In the genomic region with DNA sequence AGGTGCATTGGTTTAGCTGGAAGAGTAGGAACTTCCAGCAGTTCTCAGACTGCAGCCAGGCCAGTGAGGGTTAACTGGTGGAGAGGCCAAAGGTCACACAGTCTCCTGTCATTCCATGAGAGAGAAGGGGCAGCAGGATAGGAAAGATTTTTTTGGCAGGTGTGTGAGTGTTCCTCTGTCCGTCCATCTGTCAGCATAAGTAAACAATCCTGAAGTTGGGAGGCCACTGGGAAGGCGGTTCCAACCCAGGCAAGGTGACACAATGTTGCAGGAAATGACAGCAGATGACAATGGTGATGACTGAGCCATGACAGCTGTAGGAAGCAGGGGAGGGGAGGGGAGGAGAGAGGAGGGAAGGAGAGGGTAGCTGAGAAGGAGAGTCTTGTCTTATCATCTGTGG, we compare ENCODE assay signal across 26 mouse cellular contexts. TPM values are rescaled to one million over a fixed set of nuclear protein-coding genes. Genes with fewer than 3 reads are reported as not detected.
DNase-seq lines count a peak whose midpoint lies in the region; ATAC-seq and TF ChIP-seq lines count a peak whose summit lies in the region.
"Had no signal": no experiment of that assay in that cellular context is flagged by ENCODE, and none has a peak within 500 bp of the region (broad histone marks: within the 10 kb centered on the region; RNA-seq: fewer than 3 reads in every experiment).

No protein-coding gene starts in this region.

- H3K27ac ChIP-seq in liver, embryonic 13.5 days = no peak overlapping the region
- H3K27ac ChIP-seq in liver, embryonic 11.5 days (ENCODE audit: low read depth, low read length) = no peak overlapping the region
- H3K27ac ChIP-seq in liver, embryonic 16.5 days (ENCODE audit: low read length) = no peak overlapping the region
- H3K27ac ChIP-seq: forebrain, embryonic 10.5 days; forebrain, embryonic 13.5 days; heart, adult 2 months; heart, embryonic 10.5 days; heart, embryonic 13.5 days; hindbrain, embryonic 14.5 days had no signal

- H3K27me3 ChIP-seq in liver, embryonic 13.5 days = peaks cover 17% of the 10 kb centered on the region
- peaks cover 10% of the 10 kb centered on the region for H3K27me3 ChIP-seq in liver, embryonic 11.5 days (replicated peaks; ENCODE audit: control insufficient read depth, insufficient read depth, low read length)
- peaks cover 7% of the 10 kb centered on the region for H3K27me3 ChIP-seq in liver, embryonic 16.5 days (ENCODE audit: control insufficient read depth, insufficient read depth, low read depth, low read length)
- H3K27me3 ChIP-seq: Patski had no signal

- no peak overlapping the region for H3K4me2 ChIP-seq in liver, embryonic 13.5 days
- no peak overlapping the region for H3K4me2 ChIP-seq in liver, embryonic 11.5 days
- H3K4me2 ChIP-seq in liver, embryonic 16.5 days (ENCODE audit: low read depth, low read length) = no peak overlapping the region
- H3K4me2 ChIP-seq: forebrain, embryonic 13.5 days; heart, embryonic 13.5 days; hindbrain, embryonic 14.5 days had no signal

- no peak for TF ChIP-seq CTCF in lung, adult 2 months (IDR thresholded peaks at IDR 0.05; ENCODE audit: insufficient read depth, low read length)

- H3K9me3 ChIP-seq in liver, embryonic 13.5 days (replicated peaks) = no peaks in the 10 kb centered on the region
- no peaks in the 10 kb centered on the region for H3K9me3 ChIP-seq in liver, embryonic 11.5 days (ENCODE audit: control insufficient read depth, low read length)
- no peaks in the 10 kb centered on the region for H3K9me3 ChIP-seq in liver, embryonic 16.5 days (replicated peaks; ENCODE audit: control insufficient read depth, low read length)
- H3K9me3 ChIP-seq: forebrain, embryonic 10.5 days; forebrain, embryonic 13.5 days; G1E; heart, embryonic 10.5 days; heart, embryonic 13.5 days had no signal

- no peaks in the 10 kb centered on the region for H3K36me3 ChIP-seq in liver, embryonic 13.5 days
- H3K36me3 ChIP-seq in liver, embryonic 11.5 days (ENCODE audit: control insufficient read depth, insufficient read depth, low read length) = no peaks in the 10 kb centered on the region
- H3K36me3 ChIP-seq in liver, embryonic 16.5 days (ENCODE audit: control insufficient read depth, insufficient read depth) = no peaks in the 10 kb centered on the region
- H3K36me3 ChIP-seq: forebrain, embryonic 10.5 days; G1E; heart, embryonic 10.5 days; heart, embryonic 13.5 days had no signal

- DNase-seq in liver, embryonic 13.5 days = no peak
- DNase-seq in liver, embryonic 11.5 days (ENCODE audit: low spot score) = no peak
- DNase-seq in lung, postnatal 10 days = peak; percentile 70
- no peak for DNase-seq in lung, adult 2 months
- peak; percentile 33 to 52 for DNase-seq in lung, postnatal 4 days
- no peak for DNase-seq in spleen, postnatal 14 days (ENCODE audit: low spot score in 2 of 2)
- DNase-seq: adrenal gland, postnatal 10 days; adrenal gland, postnatal 36 days; B cell, adult 2 months; cerebellum, adult 11-12 months; cerebellum, adult 8-10 months; gastrocnemius, postnatal 10 days; gastrocnemius, postnatal 36 days; heart, adult 2 months; heart, postnatal 14 days; heart, postnatal 4 days had no signal

- H3K4me1 ChIP-seq in liver, embryonic 13.5 days (replicated peaks) = peaks cover 7% of the 10 kb centered on the region; the same call in 1 of the 2 replicates
- no peaks in the 10 kb centered on the region; the same call in none of the 2 replicates for H3K4me1 ChIP-seq in liver, embryonic 11.5 days (replicated peaks; ENCODE audit: control insufficient read depth, insufficient read depth, low read length)
- peaks cover 6% of the 10 kb centered on the region for H3K4me1 ChIP-seq in lung, adult 2 months (ENCODE audit: control insufficient read depth, insufficient read depth, low read length)
- no peaks in the 10 kb centered on the region for H3K4me1 ChIP-seq in liver, embryonic 16.5 days (ENCODE audit: control insufficient read depth, low read depth, low read length)

- no peak for TF ChIP-seq POLR2A in lung, adult 2 months (IDR thresholded peaks at IDR 0.05; ENCODE audit: borderline replicate concordance, extremely low read depth, low read depth, low read length)

- no peak overlapping the region for H3K4me3 ChIP-seq in liver, embryonic 13.5 days (replicated peaks)
- H3K4me3 ChIP-seq in liver, embryonic 11.5 days (ENCODE audit: low read depth, low read length) = no peak overlapping the region
- H3K4me3 ChIP-seq in lung, adult 2 months (replicated peaks; ENCODE audit: extremely low read depth, low read depth, low read length) = no peak overlapping the region
- no peak overlapping the region for H3K4me3 ChIP-seq in liver, embryonic 16.5 days (ENCODE audit: low read depth, low read length)
- H3K4me3 ChIP-seq: forebrain, embryonic 10.5 days; forebrain, embryonic 13.5 days; heart, adult 2 months; heart, embryonic 10.5 days; heart, embryonic 13.5 days had no signal

- H3K9ac ChIP-seq in liver, embryonic 13.5 days = no peak overlapping the region
- H3K9ac ChIP-seq in liver, embryonic 11.5 days (ENCODE audit: low read depth, low read length) = no peak overlapping the region
- H3K9ac ChIP-seq in liver, embryonic 16.5 days (ENCODE audit: low read depth, low read length) = no peak overlapping the region
- H3K9ac ChIP-seq: forebrain, embryonic 13.5 days; heart, embryonic 13.5 days; hindbrain, embryonic 14.5 days had no signal

- ATAC-seq in liver, embryonic 13.5 days (ENCODE audit: low read depth) = peak; percentile 41
- ATAC-seq in liver, embryonic 11.5 days (replicated peaks; ENCODE audit: low FRiP score) = no peak
- peak; percentile 50 for ATAC-seq in liver, embryonic 16.5 days (ENCODE audit: low read depth)
- no peak for ATAC-seq in cerebellum, adult (ENCODE audit: insufficient number of reproducible peaks, low FRiP score, low TSS enrichment)
- ATAC-seq: forebrain, embryonic 13.5 days; forebrain, embryonic 16.5 days; Patski had no signal

- whole genome bisulfite sequencing in liver, embryonic 13.5 days (ENCODE audit: insufficient replicate concordance) = 20% methylated on average over 2 of the region's 2 CpGs
- WGBS in liver, embryonic 11.5 days = 18% methylated on average over 2 of the region's 2 CpGs
- 26% methylated on average over 2 of the region's 2 CpGs for WGBS in lung, adult 2 months
- 21% methylated on average over 2 of the region's 2 CpGs for whole genome bisulfite sequencing in liver, embryonic 16.5 days (ENCODE audit: insufficient replicate concordance)

RNA-seq across cellular contexts. Expression of a gene that starts 4.9 kb away (rescaled TPM):
- polyA plus RNA-seq in liver, embryonic 13.5 days (2015; fragmentation: Nextera tagmentation; extraction: Ambion mirVana) = 0.07 and 0.20 TPM in 2 replicates
- 0.61 and 1.2 TPM in 2 replicates for polyA plus RNA-seq in liver, embryonic 11.5 days (2014; fragmentation: Nextera tagmentation; extraction: Ambion mirVana)
- polyA plus RNA-seq in lung, adult 2 months (2012; rRNA removed) = 5.0 and 6.8 TPM in 2 replicates
- polyA plus RNA-seq in liver, embryonic 16.5 days (2015; fragmentation: Nextera tagmentation; extraction: Ambion mirVana) = 0.23 and 0.24 TPM in 2 replicates
- polyA plus RNA-seq: G1E had no signal

RNA-seq across cellular contexts. Expression of a gene that starts 38.8 kb away (rescaled TPM):
- polyA plus RNA-seq in liver, embryonic 13.5 days (2015; fragmentation: Nextera tagmentation; extraction: Ambion mirVana) = 0.70 and 0.87 TPM in 2 replicates
- 1.0 and 1.1 TPM in 2 replicates for polyA plus RNA-seq in liver, embryonic 11.5 days (2014; fragmentation: Nextera tagmentation; extraction: Ambion mirVana)
- 60.9 and 84.2 TPM in 2 replicates for polyA plus RNA-seq in lung, adult 2 months (2012; rRNA removed)
- polyA plus RNA-seq in liver, embryonic 16.5 days (2015; fragmentation: Nextera tagmentation; extraction: Ambion mirVana) = 0.96 and 1.0 TPM in 2 replicates
- polyA plus RNA-seq: G1E had no signal

Comparison
In these comparisons a context has a peak if more than half of its experiments do, and no peak if none do; other contexts are left out.
1. ATAC-seq: peak in liver, embryonic 13.5 days (single experiment) and liver, embryonic 16.5 days (single experiment); none in liver, embryonic 11.5 days (single experiment) and cerebellum, adult (single experiment).
2. DNase-seq: peak in lung, postnatal 10 days (single experiment) and lung, postnatal 4 days (2 of 2); none in liver, embryonic 13.5 days (single experiment), liver, embryonic 11.5 days (single experiment), lung, adult 2 months (single experiment) and spleen, postnatal 14 days (0 of 2).
3. RNA of a gene that starts 38.8 kb away (polyA plus RNA-seq): 60.9 to 84.2 TPM in lung, adult 2 months; 1.0 to 1.1 TPM in liver, embryonic 11.5 days, 0.96 to 1.0 TPM in liver, embryonic 16.5 days and 0.70 to 0.87 TPM in liver, embryonic 13.5 days; every median in the first group is over 10 times any median in the second.